Mouse (Mus musculus) cerebellum, adult 2 months (tissue): ENCODE data around the gene Atxn3.

Experiments
- CTCF ChIP-seq: fragments of 200-500 bp; IDR thresholded peaks from 2 replicates; pipeline ENCODE4 v1.5.1; 2011; ENCODE audit warnings: low read depth, mild to moderate bottlenecking, control low read depth, low read length, moderate library complexity, borderline replicate concordance; ENCODE audit not compliant: insufficient read depth
- POLR2A ChIP-seq: fragments of 200-500 bp; IDR thresholded peaks from 2 replicates; pipeline ENCODE4 v1.6.1; 2011; ENCODE audit warnings: low read length, control low read depth, borderline replicate concordance; ENCODE audit not compliant: insufficient read depth

DNA sequence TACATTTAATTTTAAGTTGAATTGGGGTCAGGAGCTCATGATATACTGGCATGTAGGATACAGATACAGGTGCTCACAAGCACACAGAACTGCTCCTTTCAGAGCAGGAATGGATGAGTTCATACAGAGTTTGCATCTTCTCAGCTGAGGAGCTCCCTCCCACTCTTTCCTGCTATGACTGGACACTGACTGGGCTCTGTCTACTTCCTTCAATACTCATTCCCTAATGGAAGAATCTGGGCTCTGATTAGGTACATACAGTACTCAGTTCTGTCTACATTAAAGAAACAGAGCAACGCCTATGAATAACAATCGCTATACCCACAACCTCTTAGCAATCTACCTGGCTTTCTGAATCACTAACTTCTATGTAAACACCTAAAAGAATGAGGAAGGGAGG lies 65.2 kb downstream of the Atxn3 start:
- TF ChIP-seq CTCF (no peak), POLR2A (no peak)
